Mouse (Mus musculus) hindbrain, embryonic 13.5 days (tissue): Measurements from ENCODE around the gene Pigs. TPM values are rescaled to one million over a fixed set of nuclear protein-coding genes. Genes with fewer than 3 reads are reported as not detected.
A peak's percentile ranks its signal among the peaks of the same experiment; 100 is the strongest.

ENCODE experiments used
- ATAC-seq: fragments of 200-750 bp; cut with Nextera tagmentation; 2 replicates; pipeline ENCODE4 v1.8.0; 2017; ENCODE audit warnings: moderate TSS enrichment; ENCODE audit not compliant: low FRiP score
- H3K27ac ChIP-seq: fragments of 300-500 bp; sonication (generic); 2 replicates; pipeline ENCODE4 v1.5.1; 2015; ENCODE audit warnings: inconsistent platforms, mild to moderate bottlenecking, moderate library complexity
- H3K27me3 ChIP-seq: fragments of 300-500 bp; sonication (generic); 2 replicates; pipeline ENCODE4 v1.6.1; 2015; ENCODE audit warnings: mild to moderate bottlenecking, inconsistent platforms
- H3K36me3 ChIP-seq: fragments of 300-500 bp; sonication (generic); 2 replicates; pipeline ENCODE4 v1.6.1; 2015; ENCODE audit warnings: mild to moderate bottlenecking, inconsistent platforms
- H3K4me1 ChIP-seq: fragments of 300-500 bp; sonication (generic); replicated peaks from 2 replicates; pipeline ENCODE4 v1.6.1; 2015; ENCODE audit warnings: inconsistent platforms
- H3K4me2 ChIP-seq: fragments of 300-500 bp; sonication (generic); 2 replicates; pipeline ENCODE4 v1.6.1; 2015; ENCODE audit warnings: inconsistent platforms, mild to moderate bottlenecking, moderate library complexity
- H3K4me3 ChIP-seq: fragments of 300-500 bp; sonication (generic); 2 replicates; pipeline ENCODE4 v1.5.1; 2015; ENCODE audit warnings: mild to moderate bottlenecking, inconsistent platforms
- H3K9ac ChIP-seq: fragments of 300-500 bp; sonication (generic); 2 replicates; pipeline ENCODE4 v1.6.1; 2015; ENCODE audit warnings: mild to moderate bottlenecking, inconsistent platforms
- H3K9me3 ChIP-seq: fragments of 300-500 bp; sonication (generic); 2 replicates; pipeline ENCODE4 v1.6.1; 2016; ENCODE audit warnings: inconsistent platforms
- WGBS: fragments of 180-500 bp; shearing (Covaris S2); methylation state at CpG from one replicate; pipeline ENCODE4 v1.1.7; 2015; 5-methylcytosine and 5-hydroxymethylcytosine counted together
- polyA plus RNA-seq: library from polyadenylated mRNA; unstranded; fragments of >200 nt; fragmentation: Nextera tagmentation; extraction: Ambion mirVana; gene quantifications from 2 replicates; pipeline ENCODE4 v1.2.1, GENCODE M21; 2015

The Pigs gene
- polyA plus RNA-seq, 1 experiment from 2014 or later = 78.2 TPM

DNA sequence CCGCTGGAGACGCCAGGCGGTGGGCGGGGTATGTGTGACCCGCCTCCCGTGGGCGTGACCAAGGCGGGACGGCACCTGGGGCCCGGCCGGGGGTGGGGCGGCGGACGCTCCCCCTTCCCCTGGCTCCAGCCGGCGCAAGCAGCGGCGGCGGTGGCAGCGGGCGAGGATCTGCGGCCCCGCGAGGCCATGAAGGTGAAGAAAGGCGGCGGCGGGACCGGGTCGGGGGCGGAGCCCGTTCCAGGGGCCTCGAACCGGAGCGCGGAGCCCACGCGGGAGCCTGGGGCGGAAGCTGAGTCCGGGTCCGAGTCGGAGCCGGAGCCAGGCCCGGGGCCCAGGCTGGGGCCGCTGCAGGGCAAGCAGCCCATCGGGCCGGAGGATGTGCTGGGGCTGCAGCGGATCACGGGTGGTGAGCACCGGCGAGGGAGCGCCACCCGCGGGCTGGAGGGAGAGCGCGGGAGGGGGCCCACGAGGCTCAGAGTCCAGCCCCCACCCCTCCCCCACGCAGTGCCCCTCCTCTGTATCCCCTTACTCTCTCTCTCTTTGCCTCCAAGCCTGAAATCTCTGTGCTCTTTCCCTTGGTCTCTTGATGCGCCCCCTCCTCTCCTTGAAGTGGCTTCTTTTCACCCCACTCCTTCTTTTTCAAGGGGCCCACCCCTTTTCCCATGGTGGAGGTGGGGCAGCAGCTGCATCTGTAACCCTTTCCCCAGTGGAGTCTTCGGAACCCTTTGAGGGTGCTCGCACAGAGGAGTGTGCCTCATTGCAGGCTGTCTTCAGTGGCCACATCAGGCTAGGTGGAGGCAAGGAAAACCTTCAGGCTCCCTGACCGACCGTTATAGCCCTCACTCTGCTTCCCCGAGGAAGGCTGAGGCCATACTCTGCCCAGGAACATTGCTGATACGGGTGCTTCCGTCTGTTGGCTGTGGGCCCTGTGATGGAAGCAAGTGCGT lies 15.4 kb downstream of the Pigs start, which contains the start of gene Unc119:
Gene Unc119, plus strand, starts transcription at position 102 of the 947 bp plus-strand sequence.
- ATAC-seq = peak; percentile 77
- peaks cover 43% of the 10 kb centered on the region for H3K36me3 ChIP-seq
- H3K4me1 ChIP-seq = peaks cover 46% of the 10 kb centered on the region
- peak within 1 kb of the TSS; percentile 98 for H3K9ac ChIP-seq
- H3K9me3 ChIP-seq = no peaks in the 10 kb centered on the region
- H3K27me3 ChIP-seq = no peaks in the 10 kb centered on the region
- peak within 1 kb of the TSS; percentile 90 for H3K4me3 ChIP-seq
- H3K27ac ChIP-seq = peak within 1 kb of the TSS; percentile 92
- 2% methylated on average over 59 of the region's 66 CpGs for WGBS
- H3K4me2 ChIP-seq = peak within 1 kb of the TSS; percentile 73

DNA sequence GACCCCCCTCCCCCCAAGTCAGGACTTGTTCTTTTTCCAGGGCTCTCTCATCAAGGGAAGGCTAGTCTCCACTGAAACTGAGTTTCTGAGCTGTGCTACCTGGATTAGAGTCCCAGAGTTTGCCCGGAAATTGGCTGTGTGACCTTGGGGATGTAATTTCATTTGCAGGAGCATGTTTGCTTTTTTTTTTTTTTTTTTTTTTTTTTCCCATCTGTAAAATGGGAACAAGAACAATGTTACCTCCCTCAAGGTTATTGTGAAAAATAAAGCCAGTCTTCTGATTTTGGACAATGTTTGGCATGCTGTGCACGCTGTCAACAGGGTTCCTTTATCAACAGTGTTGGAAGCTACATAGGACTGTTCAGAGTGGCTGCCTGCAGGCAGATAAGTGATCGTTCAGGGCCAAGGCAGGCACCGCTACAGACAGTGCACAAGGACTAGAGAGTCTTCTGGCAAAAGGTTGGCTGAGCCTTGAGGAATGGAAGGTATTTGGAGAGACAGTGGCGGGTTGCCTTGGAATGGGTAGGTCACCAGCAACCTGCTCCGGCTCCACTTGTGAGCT lies 16.2 kb downstream of the Pigs start:
- peak overlapping the region; percentile 73 for H3K4me2 ChIP-seq
- H3K4me3 ChIP-seq = peak overlapping the region; percentile 90
- H3K27me3 ChIP-seq = no peaks in the 10 kb centered on the region
- no peaks in the 10 kb centered on the region for H3K9me3 ChIP-seq
- ATAC-seq = no peak
- H3K36me3 ChIP-seq = peaks cover 43% of the 10 kb centered on the region
- WGBS = 88% methylated on average over 6 of the region's 6 CpGs
- H3K4me1 ChIP-seq = peaks cover 46% of the 10 kb centered on the region
- H3K27ac ChIP-seq = peak overlapping the region; percentile 92
- peak overlapping the region; percentile 98 for H3K9ac ChIP-seq

DNA sequence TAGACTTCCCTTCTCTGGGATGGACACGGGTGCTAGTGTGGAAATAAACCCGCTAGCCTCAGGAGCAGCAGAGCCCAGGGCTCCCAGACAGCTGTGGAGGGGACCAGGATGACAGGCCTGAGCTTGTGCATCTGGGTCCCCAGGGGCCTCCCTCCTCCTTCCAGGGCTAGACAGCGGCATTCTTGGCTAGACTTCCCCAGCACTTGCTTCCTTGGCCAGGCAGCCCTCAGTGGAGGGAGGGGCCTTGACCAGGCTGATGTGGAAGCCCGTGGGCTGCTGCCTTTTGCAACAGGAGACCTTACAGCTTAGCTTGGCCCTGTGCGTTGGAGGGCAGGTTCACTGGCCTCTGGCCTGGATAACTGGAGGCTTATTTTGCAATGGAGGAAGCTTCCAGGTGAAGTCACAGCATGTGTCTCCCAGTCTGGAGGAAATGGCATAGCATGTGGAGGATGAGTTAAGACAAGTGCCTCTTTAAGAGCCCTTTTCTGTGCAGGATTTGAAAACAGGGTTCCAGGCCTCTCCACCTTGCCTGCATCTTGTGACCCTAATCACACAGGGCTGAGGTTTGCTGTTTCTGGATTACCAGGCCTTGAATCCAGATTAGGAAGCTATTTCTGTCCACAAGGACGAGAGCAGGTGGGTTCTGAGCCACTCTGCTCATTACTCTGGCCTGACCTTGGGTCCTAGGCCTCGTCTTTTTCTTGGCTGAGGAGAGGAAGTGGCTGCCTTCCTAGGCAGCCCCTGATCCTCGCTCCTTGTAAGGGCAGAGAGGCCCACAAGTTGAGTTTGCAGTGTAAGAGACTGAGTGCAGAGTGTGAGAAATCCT lies 16.9 kb downstream of the Pigs start:
- Histone ChIP-seq H3K4me1 (peaks cover 46% of the 10 kb centered on the region), H3K36me3 (peaks cover 38% of the 10 kb centered on the region), H3K27me3 (no peaks in the 10 kb centered on the region), H3K4me3 (peak overlapping the region; percentile 90), H3K9me3 (no peaks in the 10 kb centered on the region), H3K9ac (peak overlapping the region; percentile 63), H3K4me2 (peak overlapping the region; percentile 73), H3K27ac (peak overlapping the region; percentile 55)
- ATAC-seq = no peak
- WGBS = 65% methylated on average over 8 of the region's 8 CpGs

DNA sequence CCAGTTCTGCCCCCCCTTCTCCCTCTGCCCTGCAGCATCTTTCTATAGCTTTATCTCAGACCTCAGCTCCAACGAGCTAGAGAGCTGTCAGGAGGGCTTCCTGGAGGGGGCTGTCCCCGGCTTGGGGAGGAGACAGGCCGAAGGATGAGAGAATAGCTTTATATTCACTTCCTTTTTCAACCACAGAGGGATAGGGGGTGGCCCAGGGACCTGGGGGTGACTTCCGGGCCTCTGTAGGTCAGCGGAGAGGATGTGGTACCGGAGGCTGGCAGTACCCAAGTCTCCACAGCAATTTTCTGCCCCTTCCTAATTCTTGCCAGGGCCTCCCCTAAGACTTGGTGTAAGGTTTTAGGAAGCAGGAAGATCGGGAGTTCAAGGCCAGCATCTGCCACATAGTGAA lies 17.6 kb downstream of the Pigs start:
- Histone ChIP-seq H3K9ac (no peak overlapping the region; the same call in 1 of the 2 replicates), H3K36me3 (peaks cover 32% of the 10 kb centered on the region), H3K27me3 (no peaks in the 10 kb centered on the region), H3K4me3 (no peak overlapping the region), H3K27ac (no peak overlapping the region; the same call in 1 of the 2 replicates), H3K4me2 (no peak overlapping the region), H3K9me3 (no peaks in the 10 kb centered on the region), H3K4me1 (peaks cover 46% of the 10 kb centered on the region)
- 85% methylated on average over 7 of the region's 7 CpGs for WGBS
- no peak for ATAC-seq

DNA sequence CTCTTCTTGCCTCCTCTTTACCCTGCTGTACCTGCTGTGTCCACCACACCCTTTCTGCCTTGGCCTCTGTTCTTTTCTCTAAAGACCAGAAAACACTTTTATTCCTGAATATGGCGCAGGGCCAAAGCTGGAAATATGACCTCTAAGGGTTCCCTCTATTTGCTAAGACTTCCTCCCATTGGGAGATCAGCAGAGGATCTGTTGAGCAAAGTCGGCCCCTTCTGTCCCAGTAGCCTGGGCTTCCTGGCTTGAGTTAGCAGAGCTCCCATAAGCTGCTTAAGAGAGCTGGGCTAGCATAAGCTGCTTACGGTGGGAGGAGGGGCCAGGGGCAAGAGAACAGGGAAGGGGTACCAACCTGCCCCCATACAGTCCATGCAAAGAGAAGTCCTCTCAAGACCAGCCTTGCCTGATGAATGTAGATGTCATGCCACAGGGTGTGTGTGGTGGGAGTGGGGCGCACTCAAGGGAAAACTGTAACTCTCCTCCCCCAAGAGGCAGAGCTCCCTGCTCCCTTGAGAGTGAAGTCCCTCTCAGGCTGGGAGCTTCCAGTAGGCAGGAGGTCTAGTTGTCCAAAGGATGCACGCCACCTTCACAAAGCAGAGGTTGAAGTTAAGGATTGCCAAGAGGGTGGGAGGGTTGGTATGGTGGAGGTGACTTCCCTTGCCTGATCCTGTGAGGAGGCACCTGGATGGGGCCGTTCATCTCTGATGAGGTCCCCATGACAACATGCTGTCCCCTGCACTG lies 18.3 kb downstream of the Pigs start:
- ATAC-seq = no peak
- Histone ChIP-seq H3K9ac (no peak overlapping the region), H3K9me3 (no peaks in the 10 kb centered on the region), H3K36me3 (peaks cover 26% of the 10 kb centered on the region), H3K27ac (no peak overlapping the region; the same call in 1 of the 2 replicates), H3K4me2 (no peak overlapping the region), H3K4me3 (no peak overlapping the region), H3K4me1 (peaks cover 46% of the 10 kb centered on the region), H3K27me3 (no peaks in the 10 kb centered on the region)
- 88% methylated on average over 6 of the region's 6 CpGs for WGBS

DNA sequence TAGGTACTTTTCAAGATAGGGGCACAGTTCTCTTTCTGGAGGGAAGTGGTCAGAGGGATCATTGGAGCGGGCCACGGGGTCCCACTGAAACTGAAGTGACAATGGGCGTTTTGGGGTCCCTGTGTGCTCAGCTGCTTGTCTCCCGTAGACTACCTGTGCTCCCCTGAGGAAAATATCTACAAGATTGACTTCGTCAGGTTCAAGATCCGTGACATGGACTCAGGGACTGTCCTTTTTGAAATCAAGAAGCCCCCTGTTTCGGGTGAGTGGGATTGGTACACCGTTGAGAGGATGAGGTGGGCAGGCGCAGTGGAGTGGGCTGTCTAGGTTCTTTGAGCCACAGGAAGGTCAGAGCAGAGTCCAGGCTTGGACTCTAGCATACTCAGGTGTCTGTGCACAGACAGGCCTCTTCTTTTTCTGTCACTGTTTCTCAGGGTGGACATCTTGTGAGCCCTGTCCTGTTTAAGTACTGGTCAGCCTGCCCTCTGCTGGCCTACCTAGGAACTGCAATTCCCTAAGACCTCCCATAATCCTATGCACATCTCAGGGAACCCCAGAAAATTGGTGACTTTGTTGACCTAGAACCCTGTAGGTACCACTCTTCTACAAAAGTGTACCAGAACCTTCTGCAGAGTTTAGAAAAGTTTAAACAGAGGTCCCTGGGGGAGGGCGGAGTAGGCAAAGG lies 19.0 kb downstream of the Pigs start:
- Histone ChIP-seq H3K36me3 (peaks cover 21% of the 10 kb centered on the region), H3K4me1 (peaks cover 46% of the 10 kb centered on the region), H3K9ac (no peak overlapping the region), H3K4me3 (no peak overlapping the region), H3K27ac (no peak overlapping the region; the same call in 1 of the 2 replicates), H3K4me2 (no peak overlapping the region), H3K27me3 (no peaks in the 10 kb centered on the region), H3K9me3 (no peaks in the 10 kb centered on the region)
- ATAC-seq = no peak
- WGBS = 90% methylated on average over 10 of the region's 10 CpGs

DNA sequence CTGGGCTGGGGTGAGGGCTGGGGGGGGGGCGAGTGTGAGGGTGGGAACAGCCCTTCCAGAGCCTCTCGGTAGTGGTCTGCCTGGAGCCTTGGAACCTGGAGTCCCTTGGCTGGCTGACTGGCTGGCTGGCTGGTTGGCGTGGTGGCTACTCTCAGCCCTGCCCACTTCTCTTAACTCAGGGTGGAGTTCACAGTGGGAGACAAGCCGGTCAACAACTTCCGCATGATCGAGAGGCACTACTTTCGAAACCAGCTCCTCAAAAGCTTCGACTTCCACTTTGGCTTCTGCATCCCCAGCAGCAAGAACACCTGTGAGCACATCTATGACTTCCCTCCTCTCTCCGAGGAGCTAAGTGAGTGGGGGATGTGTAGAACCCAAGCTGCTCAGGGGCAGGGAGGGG lies 19.7 kb downstream of the Pigs start:
- no peak for ATAC-seq
- Histone ChIP-seq H3K4me1 (peaks cover 43% of the 10 kb centered on the region), H3K4me2 (no peak overlapping the region), H3K36me3 (peaks cover 21% of the 10 kb centered on the region), H3K27ac (no peak overlapping the region), H3K9me3 (no peaks in the 10 kb centered on the region), H3K27me3 (no peaks in the 10 kb centered on the region), H3K9ac (0 out of 2 replicates have a peak overlapping the region, but pooled peaks have one; percentile 19), H3K4me3 (no peak overlapping the region)
- WGBS = 71% methylated on average over 9 of the region's 9 CpGs

DNA sequence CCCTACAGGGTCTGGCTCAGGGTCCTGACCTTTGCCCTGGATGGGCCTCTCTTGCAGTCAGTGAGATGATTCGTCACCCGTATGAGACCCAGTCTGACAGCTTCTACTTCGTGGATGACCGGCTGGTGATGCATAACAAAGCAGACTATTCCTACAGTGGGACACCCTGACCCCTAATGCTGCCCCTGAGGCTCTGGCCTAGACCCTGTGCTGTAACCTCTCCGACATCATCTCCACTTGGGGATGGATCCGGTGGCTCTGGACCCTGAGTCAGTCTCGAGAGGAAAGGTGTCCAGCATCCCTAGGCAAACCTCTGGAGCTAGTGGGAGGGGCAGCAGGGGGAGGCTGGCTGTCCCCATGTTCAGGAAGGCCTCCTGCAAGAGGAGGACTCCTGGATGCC lies 20.3 kb downstream of the Pigs start:
- ATAC-seq = no peak
- Histone ChIP-seq H3K4me2 (no peak overlapping the region), H3K27ac (no peak overlapping the region), H3K36me3 (peaks cover 21% of the 10 kb centered on the region), H3K4me1 (peaks cover 39% of the 10 kb centered on the region), H3K9ac (peak overlapping the region; percentile 19; the same call in 1 of the 2 replicates), H3K4me3 (no peak overlapping the region), H3K27me3 (no peaks in the 10 kb centered on the region), H3K9me3 (no peaks in the 10 kb centered on the region)
- 27% methylated on average over 7 of the region's 7 CpGs for WGBS

DNA sequence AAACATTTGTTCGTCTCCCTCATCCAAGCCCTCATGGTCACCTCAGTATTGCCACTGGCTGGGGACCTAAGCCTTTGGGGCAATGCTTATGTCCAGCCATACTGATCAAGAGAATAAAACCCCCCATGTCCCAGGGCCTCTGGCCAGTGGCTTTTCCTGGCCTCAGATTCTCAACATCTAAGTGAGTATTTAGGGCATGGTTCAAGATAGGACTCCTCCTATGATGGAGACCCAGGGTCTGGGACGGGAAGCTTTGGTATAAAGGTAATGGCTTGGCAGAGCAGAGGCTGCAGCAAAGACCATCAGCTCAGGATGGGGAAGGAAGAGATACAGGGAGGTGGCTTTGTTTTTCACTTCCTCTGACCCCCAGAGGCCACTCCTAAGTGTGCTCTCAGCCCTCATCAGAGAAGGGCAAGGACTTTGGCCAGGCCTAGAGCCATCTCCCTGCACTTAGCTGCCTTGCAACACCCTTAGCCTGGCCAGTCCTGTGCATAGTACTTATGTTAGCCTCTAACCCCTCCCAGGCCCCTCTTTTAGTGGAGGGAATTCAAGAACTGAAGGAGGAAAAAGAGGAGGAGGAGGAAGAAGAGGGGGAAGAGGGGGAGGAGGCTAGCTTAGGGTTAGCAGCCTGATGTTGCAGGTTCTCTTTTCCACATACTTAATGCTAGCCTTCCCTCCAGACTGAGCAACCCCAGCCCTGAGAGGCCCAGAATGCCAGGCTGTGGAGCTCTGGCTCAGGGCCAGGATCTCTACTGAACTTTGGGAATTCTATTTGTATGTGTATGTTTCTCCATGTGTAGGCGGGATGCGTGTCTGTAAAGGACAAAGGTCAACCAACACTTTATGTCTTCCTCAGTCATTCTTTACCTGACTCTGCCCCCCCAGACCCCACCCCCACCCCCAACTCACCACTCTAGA lies 21.5 kb downstream of the Pigs start:
- Histone ChIP-seq H3K36me3 (peaks cover 21% of the 10 kb centered on the region), H3K4me3 (no peak overlapping the region), H3K4me1 (peaks cover 30% of the 10 kb centered on the region), H3K9ac (no peak overlapping the region; the same call in 1 of the 2 replicates), H3K9me3 (no peaks in the 10 kb centered on the region), H3K27ac (no peak overlapping the region), H3K4me2 (no peak overlapping the region), H3K27me3 (no peaks in the 10 kb centered on the region)
- 81% methylated on average over 4 of the region's 4 CpGs for WGBS
- no peak for ATAC-seq

DNA sequence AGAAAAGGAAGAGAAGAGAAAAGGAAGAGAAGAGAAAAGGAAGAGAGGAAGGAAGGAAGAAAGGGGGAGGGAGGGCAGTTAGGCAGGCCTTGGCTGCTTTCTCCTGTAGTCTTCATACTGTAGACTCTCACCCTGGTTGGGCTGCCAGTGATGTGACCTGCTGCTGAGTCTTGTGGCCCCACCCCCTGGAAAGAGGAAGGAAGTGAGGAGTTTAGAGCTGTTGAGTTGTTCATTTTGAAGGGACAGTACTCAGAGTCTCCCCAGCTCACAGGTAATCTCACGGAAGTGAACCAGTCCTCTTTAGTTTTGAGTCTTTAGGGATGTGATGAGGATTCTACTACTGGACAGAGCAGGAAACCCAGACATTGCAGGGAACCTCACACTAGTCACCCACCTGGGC lies 24.9 kb downstream of the Pigs start:
- Histone ChIP-seq H3K9me3 (no peaks in the 10 kb centered on the region), H3K4me3 (no peak overlapping the region), H3K4me1 (no peaks in the 10 kb centered on the region), H3K27me3 (no peaks in the 10 kb centered on the region), H3K4me2 (no peak overlapping the region), H3K27ac (no peak overlapping the region), H3K9ac (no peak overlapping the region), H3K36me3 (peaks cover 15% of the 10 kb centered on the region)
- 89% methylated on average over 1 of the region's 1 CpGs for WGBS
- ATAC-seq = no peak
